Mouse (Mus musculus): ENCODE data around the gene Olfr594. TPM values are rescaled to one million over a fixed set of nuclear protein-coding genes. Genes with fewer than 3 reads are reported as not detected.

Gene Olfr594
- polyA plus RNA-seq, 2 experiments = not detected

Small RNA genes lying within 50 kb of the gene (microRNA-seq; reads per million reads assigned to microRNA genes)
- gene Gm23550 (not detected), gene Gm25171 (not detected)

Other genes starting within 250 kb of the Olfr594 start
- gene Olfr577, start 241.1 kb upstream of the Olfr594 start, polyA plus RNA-seq (2012; rRNA removed) = not detected in 2 replicates
- gene Olfr577, start 241.1 kb upstream of the Olfr594 start, polyA plus RNA-seq (2014; fragmentation: Nextera tagmentation; extraction: Ambion mirVana) = not detected in 2 replicates
- not detected in 2 replicates for gene Olfr578, start 227.7 kb upstream of the Olfr594 start, polyA plus RNA-seq (2012; rRNA removed)
- not detected in 2 replicates for gene Olfr578, start 227.7 kb upstream of the Olfr594 start, polyA plus RNA-seq (2014; fragmentation: Nextera tagmentation; extraction: Ambion mirVana)
- gene Olfr582, start 179.0 kb upstream of the Olfr594 start, polyA plus RNA-seq (2012; rRNA removed) = not detected in 2 replicates
- gene Olfr582, start 179.0 kb upstream of the Olfr594 start, polyA plus RNA-seq (2014; fragmentation: Nextera tagmentation; extraction: Ambion mirVana) = not detected in 2 replicates
- not detected in 2 replicates for gene Olfr583, start 165.7 kb upstream of the Olfr594 start, polyA plus RNA-seq (2012; rRNA removed)
- gene Olfr583, start 165.7 kb upstream of the Olfr594 start, polyA plus RNA-seq (2014; fragmentation: Nextera tagmentation; extraction: Ambion mirVana) = not detected in 2 replicates
- gene Olfr584, start 135.1 kb upstream of the Olfr594 start, polyA plus RNA-seq (2012; rRNA removed) = not detected in 2 replicates
- gene Olfr584, start 135.1 kb upstream of the Olfr594 start, polyA plus RNA-seq (2014; fragmentation: Nextera tagmentation; extraction: Ambion mirVana) = not detected in 2 replicates
- not detected in 2 replicates for gene Olfr585, start 119.3 kb upstream of the Olfr594 start, polyA plus RNA-seq (2012; rRNA removed)
- gene Olfr585, start 119.3 kb upstream of the Olfr594 start, polyA plus RNA-seq (2014; fragmentation: Nextera tagmentation; extraction: Ambion mirVana) = not detected in 2 replicates
- gene Olfr586, start 91.4 kb upstream of the Olfr594 start, polyA plus RNA-seq (2012; rRNA removed) = not detected in 2 replicates
- not detected in 2 replicates for gene Olfr586, start 91.4 kb upstream of the Olfr594 start, polyA plus RNA-seq (2014; fragmentation: Nextera tagmentation; extraction: Ambion mirVana)
- gene Olfr588-ps1, start 76.1 kb upstream of the Olfr594 start, polyA plus RNA-seq (2012; rRNA removed) = not detected in 2 replicates
- gene Olfr588-ps1, start 76.1 kb upstream of the Olfr594 start, polyA plus RNA-seq (2014; fragmentation: Nextera tagmentation; extraction: Ambion mirVana) = not detected in 2 replicates
- not detected in 2 replicates for gene Olfr589, start 60.6 kb upstream of the Olfr594 start, polyA plus RNA-seq (2012; rRNA removed)
- gene Olfr589, start 60.6 kb upstream of the Olfr594 start, polyA plus RNA-seq (2014; fragmentation: Nextera tagmentation; extraction: Ambion mirVana) = not detected in 2 replicates
- not detected in 2 replicates for gene Olfr591, start 38.7 kb upstream of the Olfr594 start, polyA plus RNA-seq (2012; rRNA removed)
- not detected in 2 replicates for gene Olfr591, start 38.7 kb upstream of the Olfr594 start, polyA plus RNA-seq (2014; fragmentation: Nextera tagmentation; extraction: Ambion mirVana)
- gene Olfr592, start 32.2 kb upstream of the Olfr594 start, polyA plus RNA-seq (2012; rRNA removed) = not detected in 2 replicates
- not detected in 2 replicates for gene Olfr592, start 32.2 kb upstream of the Olfr594 start, polyA plus RNA-seq (2014; fragmentation: Nextera tagmentation; extraction: Ambion mirVana)
- gene Olfr593, start 5.1 kb upstream of the Olfr594 start, polyA plus RNA-seq (2012; rRNA removed) = not detected in 2 replicates
- gene Olfr593, start 5.1 kb upstream of the Olfr594 start, polyA plus RNA-seq (2014; fragmentation: Nextera tagmentation; extraction: Ambion mirVana) = not detected in 2 replicates
- not detected in 2 replicates for gene Usp17ld, start 35.5 kb downstream of the Olfr594 start, polyA plus RNA-seq (2012; rRNA removed)
- gene Usp17ld, start 35.5 kb downstream of the Olfr594 start, polyA plus RNA-seq (2014; fragmentation: Nextera tagmentation; extraction: Ambion mirVana) = 0.05 TPM in 1 of 2 replicates, not detected in the other
- gene Olfr596, start 88.7 kb downstream of the Olfr594 start, polyA plus RNA-seq (2012; rRNA removed) = not detected in 2 replicates
- not detected in 2 replicates for gene Olfr596, start 88.7 kb downstream of the Olfr594 start, polyA plus RNA-seq (2014; fragmentation: Nextera tagmentation; extraction: Ambion mirVana)
- not detected in 2 replicates for gene Olfr597, start 99.3 kb downstream of the Olfr594 start, polyA plus RNA-seq (2012; rRNA removed)
- gene Olfr597, start 99.3 kb downstream of the Olfr594 start, polyA plus RNA-seq (2014; fragmentation: Nextera tagmentation; extraction: Ambion mirVana) = not detected in 2 replicates
- gene Olfr598, start 106.6 kb downstream of the Olfr594 start, polyA plus RNA-seq (2012; rRNA removed) = not detected in 2 replicates
- gene Olfr598, start 106.6 kb downstream of the Olfr594 start, polyA plus RNA-seq (2014; fragmentation: Nextera tagmentation; extraction: Ambion mirVana) = not detected in 2 replicates
- not detected in 2 replicates for gene Olfr599, start 118.9 kb downstream of the Olfr594 start, polyA plus RNA-seq (2012; rRNA removed)
- not detected in 2 replicates for gene Olfr599, start 118.9 kb downstream of the Olfr594 start, polyA plus RNA-seq (2014; fragmentation: Nextera tagmentation; extraction: Ambion mirVana)
- not detected in 2 replicates for gene Olfr600, start 132.7 kb downstream of the Olfr594 start, polyA plus RNA-seq (2012; rRNA removed)
- not detected in 2 replicates for gene Olfr600, start 132.7 kb downstream of the Olfr594 start, polyA plus RNA-seq (2014; fragmentation: Nextera tagmentation; extraction: Ambion mirVana)
- gene Olfr601, start 145.7 kb downstream of the Olfr594 start, polyA plus RNA-seq (2012; rRNA removed) = not detected in 2 replicates
- gene Olfr601, start 145.7 kb downstream of the Olfr594 start, polyA plus RNA-seq (2014; fragmentation: Nextera tagmentation; extraction: Ambion mirVana) = not detected in 2 replicates
- gene Olfr603, start 169.2 kb downstream of the Olfr594 start, polyA plus RNA-seq (2012; rRNA removed) = not detected in 2 replicates
- gene Olfr603, start 169.2 kb downstream of the Olfr594 start, polyA plus RNA-seq (2014; fragmentation: Nextera tagmentation; extraction: Ambion mirVana) = not detected in 2 replicates
- gene Usp17lc, start 198.1 kb downstream of the Olfr594 start, polyA plus RNA-seq (2012; rRNA removed) = not detected in 2 replicates
- not detected in 2 replicates for gene Usp17lc, start 198.1 kb downstream of the Olfr594 start, polyA plus RNA-seq (2014; fragmentation: Nextera tagmentation; extraction: Ambion mirVana)
- not detected in 2 replicates for gene Olfr605, start 228.4 kb downstream of the Olfr594 start, polyA plus RNA-seq (2012; rRNA removed)
- gene Olfr605, start 228.4 kb downstream of the Olfr594 start, polyA plus RNA-seq (2014; fragmentation: Nextera tagmentation; extraction: Ambion mirVana) = not detected in 2 replicates
- not detected in 2 replicates for gene Olfr606, start 232.1 kb downstream of the Olfr594 start, polyA plus RNA-seq (2012; rRNA removed)
- gene Olfr606, start 232.1 kb downstream of the Olfr594 start, polyA plus RNA-seq (2014; fragmentation: Nextera tagmentation; extraction: Ambion mirVana) = not detected in 2 replicates
- not detected in 2 replicates for gene Olfr607, start 247.2 kb downstream of the Olfr594 start, polyA plus RNA-seq (2012; rRNA removed)
- not detected in 2 replicates for gene Olfr607, start 247.2 kb downstream of the Olfr594 start, polyA plus RNA-seq (2014; fragmentation: Nextera tagmentation; extraction: Ambion mirVana)

Measured in liver, embryonic 14.5 days (tissue).